ENCODE assay signal across 27 mouse cellular contexts in the genomic region with DNA sequence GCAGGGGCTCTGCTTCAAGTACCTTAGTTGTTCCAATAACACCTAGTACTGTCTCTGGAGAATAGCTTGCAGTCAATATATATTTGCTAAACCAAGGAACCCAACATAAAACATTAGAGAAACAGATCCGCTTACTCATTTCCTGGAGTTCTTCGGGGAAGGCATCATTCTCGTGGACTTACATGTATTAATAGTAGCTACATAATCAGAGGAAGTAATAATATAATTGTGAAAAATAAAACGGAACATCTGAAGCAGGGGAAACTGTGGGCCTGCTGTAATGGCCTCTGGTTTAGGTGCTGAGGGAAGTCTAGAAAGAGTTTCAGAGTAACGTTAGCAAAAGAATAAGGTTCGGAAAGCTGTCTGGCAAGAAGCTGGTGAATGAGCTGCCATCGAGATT. TPM values are rescaled to one million over a fixed set of nuclear protein-coding genes. Genes with fewer than 3 reads are reported as not detected.
DNase-seq lines count a peak whose midpoint lies in the region; ATAC-seq and TF ChIP-seq lines count a peak whose summit lies in the region.
"Had no signal": no experiment of that assay in that cellular context is flagged by ENCODE, and none has a peak within 500 bp of the region (broad histone marks: within the 10 kb centered on the region; RNA-seq: fewer than 3 reads in every experiment).

No protein-coding gene starts in this region.

- H3K9ac ChIP-seq in hindbrain, postnatal 0 days (replicated peaks; ENCODE audit: low read length): no peak overlapping the region
- H3K9ac ChIP-seq in lung, embryonic 16.5 days (ENCODE audit: low read length): no peak overlapping the region
- H3K9ac ChIP-seq: embryonic facial prominence, embryonic 12.5 days; heart, embryonic 13.5 days; hindbrain, embryonic 15.5 days; liver, embryonic 14.5 days; midbrain, embryonic 12.5 days; neural tube, embryonic 13.5 days had no signal

- 86% methylated on average over 7 of the region's 7 CpGs for WGBS in hindbrain, embryonic 10.5 days
- WGBS in hindbrain, postnatal 0 days: 74% methylated on average over 7 of the region's 7 CpGs
- 66% methylated on average over 7 of the region's 7 CpGs for WGBS in lung, embryonic 16.5 days

- H3K9me3 ChIP-seq in hindbrain, embryonic 10.5 days: no peaks in the 10 kb centered on the region
- no peaks in the 10 kb centered on the region for H3K9me3 ChIP-seq in hindbrain, postnatal 0 days (ENCODE audit: low read length)
- no peaks in the 10 kb centered on the region for H3K9me3 ChIP-seq in lung, embryonic 16.5 days (ENCODE audit: control insufficient read depth, low read length)
- H3K9me3 ChIP-seq: embryonic facial prominence, embryonic 12.5 days; heart, embryonic 13.5 days; hindbrain, embryonic 15.5 days; midbrain, embryonic 12.5 days; neural tube, embryonic 13.5 days had no signal

- TF ChIP-seq CTCF in hindbrain, postnatal 0 days (IDR thresholded peaks at IDR 0.05; ENCODE audit: low read depth): no peak

- no peaks in the 10 kb centered on the region for H3K27me3 ChIP-seq in hindbrain, embryonic 10.5 days (ENCODE audit: insufficient read depth, poor library complexity, severe bottlenecking)
- no peaks in the 10 kb centered on the region for H3K27me3 ChIP-seq in hindbrain, postnatal 0 days (ENCODE audit: insufficient read depth, low read length)
- H3K27me3 ChIP-seq in lung, embryonic 16.5 days (ENCODE audit: control insufficient read depth, insufficient read depth, low read depth, low read length): no peaks in the 10 kb centered on the region
- H3K27me3 ChIP-seq: embryonic facial prominence, embryonic 12.5 days; heart, embryonic 13.5 days; hindbrain, embryonic 15.5 days; midbrain, embryonic 12.5 days; neural tube, embryonic 13.5 days had no signal

- DNase-seq in heart, adult 11 months: peak; percentile 71
- no peak for DNase-seq in heart, adult 9 months (ENCODE audit: low spot score in 2 of 2)
- DNase-seq in hindbrain, embryonic 10.5 days (ENCODE audit: low spot score): no peak
- DNase-seq in hindbrain, postnatal 0 days (ENCODE audit: low spot score): no peak
- no peak for DNase-seq in lung, postnatal 10 days
- no peak for DNase-seq in retina, postnatal 1 day
- DNase-seq: adrenal gland, postnatal 14 days; cerebellum, adult 11-12 months; cerebellum, adult 9-11 months; embryo, embryonic 11 days; gastrocnemius, postnatal 10 days; kidney, adult 9 months; kidney, postnatal 14 days; liver; lung, adult 2 months; thymus, adult 2 months; thymus, postnatal 36 days had no signal

- H3K4me3 ChIP-seq in hindbrain, embryonic 10.5 days: no peak overlapping the region
- H3K4me3 ChIP-seq in hindbrain, postnatal 0 days (ENCODE audit: low read length): no peak overlapping the region
- no peak overlapping the region for H3K4me3 ChIP-seq in lung, embryonic 16.5 days (ENCODE audit: low read length)
- H3K4me3 ChIP-seq: embryonic facial prominence, embryonic 12.5 days; heart, embryonic 13.5 days; hindbrain, embryonic 15.5 days; midbrain, embryonic 12.5 days; neural tube, embryonic 13.5 days had no signal

- H3K4me1 ChIP-seq in hindbrain, embryonic 10.5 days (replicated peaks): peaks cover 10% of the 10 kb centered on the region
- no peaks in the 10 kb centered on the region for H3K4me1 ChIP-seq in hindbrain, postnatal 0 days (ENCODE audit: insufficient read depth, low read length)
- H3K4me1 ChIP-seq in lung, embryonic 16.5 days (replicated peaks; ENCODE audit: control insufficient read depth, insufficient read depth, low read length): no peaks in the 10 kb centered on the region
- H3K4me1 ChIP-seq: embryonic facial prominence, embryonic 12.5 days; heart, embryonic 13.5 days; hindbrain, embryonic 15.5 days had no signal

- ATAC-seq in hindbrain, postnatal 0 days: no peak
- 0 out of 2 replicates have a peak, but pooled peaks have one; percentile 56 for ATAC-seq in lung, embryonic 16.5 days (ENCODE audit: low read depth)
- ATAC-seq: CD4-positive, CD25-positive, alpha-beta regulatory T cell, adult 4 months; forebrain, embryonic 16.5 days; intestine, embryonic 16.5 days had no signal

- no peaks in the 10 kb centered on the region for H3K36me3 ChIP-seq in hindbrain, embryonic 10.5 days
- no peaks in the 10 kb centered on the region for H3K36me3 ChIP-seq in hindbrain, postnatal 0 days (ENCODE audit: insufficient read depth, low read length)
- no peaks in the 10 kb centered on the region for H3K36me3 ChIP-seq in lung, embryonic 16.5 days (ENCODE audit: control insufficient read depth, insufficient read depth, low read length)
- H3K36me3 ChIP-seq: embryonic facial prominence, embryonic 12.5 days; heart, embryonic 13.5 days; hindbrain, embryonic 15.5 days; midbrain, embryonic 12.5 days; neural tube, embryonic 13.5 days had no signal

- no peak overlapping the region for H3K4me2 ChIP-seq in hindbrain, postnatal 0 days (ENCODE audit: low read depth, low read length)
- H3K4me2 ChIP-seq in lung, embryonic 16.5 days (ENCODE audit: low read depth, low read length): no peak overlapping the region
- H3K4me2 ChIP-seq: embryonic facial prominence, embryonic 12.5 days; heart, embryonic 13.5 days; hindbrain, embryonic 15.5 days; midbrain, embryonic 12.5 days; neural tube, embryonic 13.5 days had no signal

- 0 out of 2 replicates have a peak overlapping the region, but pooled peaks have one; percentile 12 for H3K27ac ChIP-seq in hindbrain, embryonic 10.5 days
- no peak overlapping the region for H3K27ac ChIP-seq in hindbrain, postnatal 0 days
- H3K27ac ChIP-seq in lung, embryonic 16.5 days (ENCODE audit: low read length): peak overlapping the region; percentile 18
- H3K27ac ChIP-seq: embryonic facial prominence, embryonic 12.5 days; heart, embryonic 13.5 days; hindbrain, embryonic 15.5 days; liver, embryonic 14.5 days; midbrain, embryonic 12.5 days; neural tube, embryonic 13.5 days had no signal

RNA-seq across cellular contexts. Expression of a gene that starts 47.9 kb away (rescaled TPM):
- 31.8 and 39.9 TPM in 2 replicates for polyA plus RNA-seq in hindbrain, embryonic 10.5 days (2016; fragmentation: Nextera tagmentation; extraction: Ambion mirVana)
- total RNA-seq in hindbrain, postnatal 0 days (2014; rRNA removed): 65.8 and 76.4 TPM in 2 replicates
- polyA plus RNA-seq in hindbrain, postnatal 0 days (2015; fragmentation: Nextera tagmentation; extraction: Ambion mirVana): 26.6 and 27.7 TPM in 2 replicates
- 10.5 and 11.1 TPM in 2 replicates for polyA plus RNA-seq in lung, embryonic 16.5 days (2015; fragmentation: Nextera tagmentation; extraction: Ambion mirVana)
